14 mouse cellular contexts compared by ENCODE assay signal in the genomic region with DNA sequence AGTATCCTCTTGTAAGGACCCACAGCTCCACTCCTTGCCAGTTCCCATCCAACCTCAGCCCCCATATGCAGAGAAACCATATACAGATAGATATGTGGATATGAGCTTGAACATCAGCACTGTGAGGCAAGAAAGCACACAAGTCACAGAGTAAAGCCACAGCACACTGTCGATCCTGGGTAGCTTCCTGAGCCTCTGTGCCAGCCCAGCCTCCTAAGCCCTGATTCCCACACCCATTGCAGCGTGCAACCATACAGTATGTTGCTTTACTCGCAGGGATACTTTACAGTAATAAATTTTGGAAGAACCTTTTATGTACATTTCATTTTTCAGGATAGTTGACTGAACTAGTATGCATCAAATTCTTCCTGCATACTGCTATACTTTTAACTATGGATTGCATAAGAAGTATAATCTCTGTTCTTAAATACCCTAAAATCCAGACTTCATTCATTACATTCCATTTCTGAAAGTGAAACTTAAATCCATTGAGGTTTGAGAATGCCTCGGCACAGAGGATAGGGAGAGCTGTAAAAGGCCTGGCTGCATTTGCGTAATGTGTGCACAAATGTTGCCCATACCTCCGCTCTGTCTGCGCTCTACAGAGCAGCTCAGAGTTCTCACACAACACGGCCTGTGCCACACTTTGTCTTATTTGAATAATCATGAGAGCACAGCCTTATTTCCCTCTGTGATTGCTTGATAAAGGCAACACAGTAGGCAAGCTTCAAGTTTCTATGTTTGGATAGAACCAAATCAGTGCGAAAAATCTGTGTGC. TPM values are rescaled to one million over a fixed set of nuclear protein-coding genes. Genes with fewer than 3 reads are reported as not detected.
DNase-seq lines count a peak whose midpoint lies in the region; ATAC-seq and TF ChIP-seq lines count a peak whose summit lies in the region.
"Had no signal": no experiment of that assay in that cellular context is flagged by ENCODE, and none has a peak within 500 bp of the region (broad histone marks: within the 10 kb centered on the region; RNA-seq: fewer than 3 reads in every experiment).

No protein-coding gene starts in this region.

- H3K9me3 ChIP-seq in forebrain, embryonic 15.5 days: no peaks in the 10 kb centered on the region
- H3K9me3 ChIP-seq in forebrain, embryonic 10.5 days: no peaks in the 10 kb centered on the region
- no peaks in the 10 kb centered on the region for H3K9me3 ChIP-seq in liver, postnatal 0 days (ENCODE audit: low read length)
- H3K9me3 ChIP-seq in liver, embryonic 11.5 days (ENCODE audit: control insufficient read depth, low read length): no peaks in the 10 kb centered on the region
- H3K9me3 ChIP-seq in stomach, embryonic 15.5 days: no peaks in the 10 kb centered on the region
- H3K9me3 ChIP-seq in hindbrain, embryonic 13.5 days: no peaks in the 10 kb centered on the region
- H3K9me3 ChIP-seq: hindbrain, embryonic 12.5 days; lung, embryonic 15.5 days had no signal

- H3K4me3 ChIP-seq in forebrain, embryonic 15.5 days: no peak overlapping the region
- H3K4me3 ChIP-seq in forebrain, embryonic 10.5 days: no peak overlapping the region
- H3K4me3 ChIP-seq in liver, postnatal 0 days (ENCODE audit: low read depth, low read length): no peak overlapping the region
- H3K4me3 ChIP-seq in liver, embryonic 11.5 days (ENCODE audit: low read depth, low read length): no peak overlapping the region
- no peak overlapping the region for H3K4me3 ChIP-seq in stomach, embryonic 15.5 days (replicated peaks)
- H3K4me3 ChIP-seq in hindbrain, embryonic 13.5 days: no peak overlapping the region
- H3K4me3 ChIP-seq: erythroblast, embryonic 14.5 days; hindbrain, embryonic 12.5 days; lung, embryonic 15.5 days had no signal

- ATAC-seq in forebrain, embryonic 15.5 days (replicated peaks): peak; percentile 46
- ATAC-seq in liver, postnatal 0 days: peak; percentile 46
- ATAC-seq in liver, embryonic 11.5 days (replicated peaks; ENCODE audit: low FRiP score): no peak
- no peak for ATAC-seq in stomach, embryonic 15.5 days (ENCODE audit: insufficient read depth, low FRiP score, low read depth)
- no peak for ATAC-seq in hindbrain, embryonic 13.5 days (ENCODE audit: low FRiP score)

- H3K36me3 ChIP-seq in forebrain, embryonic 15.5 days: no peaks in the 10 kb centered on the region
- H3K36me3 ChIP-seq in forebrain, embryonic 10.5 days (replicated peaks): no peaks in the 10 kb centered on the region
- no peaks in the 10 kb centered on the region for H3K36me3 ChIP-seq in liver, postnatal 0 days (replicated peaks; ENCODE audit: insufficient read depth, low read length)
- no peaks in the 10 kb centered on the region for H3K36me3 ChIP-seq in liver, embryonic 11.5 days (ENCODE audit: control insufficient read depth, insufficient read depth, low read length)
- no peaks in the 10 kb centered on the region for H3K36me3 ChIP-seq in stomach, embryonic 15.5 days
- H3K36me3 ChIP-seq in hindbrain, embryonic 13.5 days: no peaks in the 10 kb centered on the region
- H3K36me3 ChIP-seq: hindbrain, embryonic 12.5 days; lung, embryonic 15.5 days had no signal

- no peak for DNase-seq in forebrain, embryonic 10.5 days (ENCODE audit: extremely low spot score, low spot score)
- no peak for DNase-seq in liver, postnatal 0 days
- no peak for DNase-seq in liver, embryonic 11.5 days (ENCODE audit: low spot score)
- peak; percentile 47 for DNase-seq in adipocyte (ENCODE audit: low spot score)
- DNase-seq: adrenal gland, adult 8-10 months; cerebellum, adult 9-11 months; kidney, adult 18-20 months; thymus, postnatal 36 days had no signal

- no peak for TF ChIP-seq CTCF in liver, postnatal 0 days (IDR thresholded peaks at IDR 0.05; ENCODE audit: low read depth)

- H3K9ac ChIP-seq in forebrain, embryonic 15.5 days (replicated peaks): no peak overlapping the region
- no peak overlapping the region for H3K9ac ChIP-seq in liver, postnatal 0 days (replicated peaks)
- H3K9ac ChIP-seq in liver, embryonic 11.5 days (ENCODE audit: low read depth, low read length): no peak overlapping the region
- no peak overlapping the region for H3K9ac ChIP-seq in stomach, embryonic 15.5 days
- no peak overlapping the region for H3K9ac ChIP-seq in hindbrain, embryonic 13.5 days
- H3K9ac ChIP-seq: hindbrain, embryonic 12.5 days; lung, embryonic 15.5 days had no signal

- H3K4me2 ChIP-seq in forebrain, embryonic 15.5 days (replicated peaks): no peak overlapping the region
- H3K4me2 ChIP-seq in liver, postnatal 0 days (ENCODE audit: low read depth, low read length): no peak overlapping the region
- H3K4me2 ChIP-seq in liver, embryonic 11.5 days: no peak overlapping the region
- H3K4me2 ChIP-seq in stomach, embryonic 15.5 days: 0 out of 2 replicates have a peak overlapping the region, but pooled peaks have one; percentile 24
- no peak overlapping the region for H3K4me2 ChIP-seq in hindbrain, embryonic 13.5 days
- H3K4me2 ChIP-seq: hindbrain, embryonic 12.5 days; lung, embryonic 15.5 days had no signal

- 66% methylated on average over 9 of the region's 9 CpGs for WGBS in forebrain, embryonic 15.5 days
- 88% methylated on average over 9 of the region's 9 CpGs for WGBS in forebrain, embryonic 10.5 days
- whole genome bisulfite sequencing in liver, postnatal 0 days (ENCODE audit: insufficient replicate concordance): 56% methylated on average over 9 of the region's 9 CpGs
- WGBS in liver, embryonic 11.5 days: 74% methylated on average over 9 of the region's 9 CpGs
- 64% methylated on average over 9 of the region's 9 CpGs for WGBS in stomach, embryonic 15.5 days
- 85% methylated on average over 9 of the region's 9 CpGs for WGBS in hindbrain, embryonic 13.5 days

- no peak for TF ChIP-seq EP300 in liver, postnatal 0 days (IDR thresholded peaks at IDR 0.05; ENCODE audit: low read depth)

- H3K27me3 ChIP-seq in forebrain, embryonic 15.5 days: no peaks in the 10 kb centered on the region
- H3K27me3 ChIP-seq in forebrain, embryonic 10.5 days (ENCODE audit: poor library complexity, severe bottlenecking): no peaks in the 10 kb centered on the region
- no peaks in the 10 kb centered on the region for H3K27me3 ChIP-seq in liver, postnatal 0 days (ENCODE audit: insufficient read depth, low read length)
- H3K27me3 ChIP-seq in liver, embryonic 11.5 days (replicated peaks; ENCODE audit: control insufficient read depth, insufficient read depth, low read length): no peaks in the 10 kb centered on the region
- H3K27me3 ChIP-seq in stomach, embryonic 15.5 days (replicated peaks): no peaks in the 10 kb centered on the region
- no peaks in the 10 kb centered on the region for H3K27me3 ChIP-seq in hindbrain, embryonic 13.5 days
- H3K27me3 ChIP-seq: hindbrain, embryonic 12.5 days; lung, embryonic 15.5 days had no signal

- H3K27ac ChIP-seq in forebrain, embryonic 15.5 days (replicated peaks): no peak overlapping the region
- H3K27ac ChIP-seq in forebrain, embryonic 10.5 days: no peak overlapping the region
- no peak overlapping the region for H3K27ac ChIP-seq in liver, postnatal 0 days (ENCODE audit: low read depth)
- no peak overlapping the region for H3K27ac ChIP-seq in liver, embryonic 11.5 days (ENCODE audit: low read depth, low read length)
- H3K27ac ChIP-seq in stomach, embryonic 15.5 days: no peak overlapping the region
- H3K27ac ChIP-seq in hindbrain, embryonic 13.5 days: no peak overlapping the region
- H3K27ac ChIP-seq: hindbrain, embryonic 12.5 days; lung, embryonic 15.5 days had no signal

- H3K4me1 ChIP-seq in forebrain, embryonic 15.5 days: peaks cover 5% of the 10 kb centered on the region; the same call in 1 of the 2 replicates
- no peaks in the 10 kb centered on the region for H3K4me1 ChIP-seq in forebrain, embryonic 10.5 days
- peaks cover 11% of the 10 kb centered on the region; the same call in 1 of the 2 replicates for H3K4me1 ChIP-seq in liver, postnatal 0 days (ENCODE audit: insufficient read depth)
- H3K4me1 ChIP-seq in liver, embryonic 11.5 days (replicated peaks; ENCODE audit: control insufficient read depth, insufficient read depth, low read length): no peaks in the 10 kb centered on the region
- peaks cover 8% of the 10 kb centered on the region; the same call in 1 of the 2 replicates for H3K4me1 ChIP-seq in stomach, embryonic 15.5 days
- 0 out of 2 replicates have a peak, but pooled peaks cover 3% of the 10 kb centered on the region for H3K4me1 ChIP-seq in hindbrain, embryonic 13.5 days (replicated peaks)
- H3K4me1 ChIP-seq: hindbrain, embryonic 12.5 days had no signal

RNA-seq across cellular contexts. Expression of a gene that starts 14.2 kb away (rescaled TPM):
- 2.5 and 2.9 TPM in 2 replicates for polyA plus RNA-seq in forebrain, embryonic 15.5 days (2015; fragmentation: Nextera tagmentation; extraction: Ambion mirVana)
- 2.2 and 2.6 TPM in 2 replicates for polyA plus RNA-seq in forebrain, embryonic 10.5 days (2016; fragmentation: Nextera tagmentation; extraction: Ambion mirVana)
- polyA plus RNA-seq in liver, postnatal 0 days (2015; fragmentation: Nextera tagmentation; extraction: Ambion mirVana): 25.1 and 26.3 TPM in 2 replicates
- polyA plus RNA-seq in liver, embryonic 11.5 days (2014; fragmentation: Nextera tagmentation; extraction: Ambion mirVana): 2.4 and 3.7 TPM in 2 replicates
- polyA plus RNA-seq in stomach, embryonic 15.5 days (2015; fragmentation: Nextera tagmentation; extraction: Ambion mirVana): 11.6 and 18.5 TPM in 2 replicates
- 3.5 and 3.9 TPM in 2 replicates for polyA plus RNA-seq in hindbrain, embryonic 13.5 days (2015; fragmentation: Nextera tagmentation; extraction: Ambion mirVana)
- polyA plus RNA-seq: erythroblast, embryonic 14.5 days had no signal

Comparison
In these comparisons a context has a peak if more than half of its experiments do, and no peak if none do; other contexts are left out.
1. ATAC-seq: peak in forebrain, embryonic 15.5 days (single experiment) and liver, postnatal 0 days (single experiment); none in liver, embryonic 11.5 days (single experiment), stomach, embryonic 15.5 days (single experiment) and hindbrain, embryonic 13.5 days (single experiment).